Mouse (Mus musculus): ENCODE measurements around the gene Prg2. TPM values are rescaled to one million over a fixed set of nuclear protein-coding genes. Genes with fewer than 3 reads are reported as not detected.

Gene Prg2
- polyA plus RNA-seq, 1 experiment from 2014 or later: 1.0 TPM

GRCm38 (mm10) chr2:84956274-84956673, 24.0 kb upstream of the Prg2 start:
- Histone ChIP-seq H3K4me1 (ENCODE audit: control insufficient read depth, insufficient read depth, low read length) (no peaks in the 10 kb centered on the region), H3K36me3 (ENCODE audit: control insufficient read depth, insufficient read depth, low read length) (0 out of 2 replicates have a peak, but pooled peaks cover 3% of the 10 kb centered on the region), H3K9ac (ENCODE audit: low read depth, low read length) (no peak overlapping the region), H3K4me3 (ENCODE audit: low read length) (no peak overlapping the region), H3K9me3 (ENCODE audit: control insufficient read depth, low read length) (no peaks in the 10 kb centered on the region), H3K27ac (ENCODE audit: low read length) (no peak overlapping the region), H3K4me2 (ENCODE audit: low read depth, low read length) (no peak overlapping the region), H3K27me3 (replicated peaks; ENCODE audit: control insufficient read depth, insufficient read depth, low read length) (no peaks in the 10 kb centered on the region)
- peak; percentile 62; the same call in 1 of the 2 replicates for ATAC-seq
- 59% methylated on average over 5 of the region's 5 CpGs for WGBS

DNA sequence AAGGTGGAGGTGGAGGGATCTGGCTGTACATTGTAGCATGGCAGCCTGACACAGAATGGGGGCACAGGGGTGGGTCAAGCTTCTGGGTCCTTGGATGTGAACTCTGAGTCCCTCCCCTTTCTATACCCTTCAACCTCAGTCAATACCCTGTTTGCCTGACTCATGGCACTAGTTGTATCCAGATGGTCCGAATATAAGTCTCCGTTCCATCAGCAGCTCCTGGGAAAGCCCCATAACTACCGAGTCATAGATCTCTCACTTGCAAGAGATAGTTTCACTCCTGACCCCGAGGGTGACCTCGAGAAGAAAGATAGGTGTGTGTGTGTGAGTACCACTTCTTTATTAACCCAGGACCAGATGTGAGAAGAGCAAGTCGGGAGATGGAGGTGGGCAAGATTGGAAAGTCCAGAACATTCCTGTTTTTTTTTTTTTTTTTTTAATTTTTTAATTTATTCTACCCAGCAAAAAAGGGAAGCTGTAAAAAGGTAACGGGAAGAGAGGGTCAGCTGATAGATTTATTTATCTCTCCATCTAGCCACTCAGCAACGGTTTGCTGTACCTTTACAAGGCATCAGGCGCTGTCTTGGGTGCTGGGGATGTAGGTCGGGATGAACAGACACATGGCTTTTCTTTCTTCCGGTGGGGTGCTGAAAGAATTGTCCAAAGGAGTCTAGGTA, 21.5 kb upstream of the Prg2 start:
- H3K4me1 ChIP-seq (ENCODE audit: control insufficient read depth, insufficient read depth, low read length): no peaks in the 10 kb centered on the region
- ATAC-seq: no peak
- no peaks in the 10 kb centered on the region for H3K36me3 ChIP-seq (ENCODE audit: control insufficient read depth, insufficient read depth, low read length)
- no peaks in the 10 kb centered on the region for H3K27me3 ChIP-seq (replicated peaks; ENCODE audit: control insufficient read depth, insufficient read depth, low read length)
- H3K9ac ChIP-seq (ENCODE audit: low read depth, low read length): no peak overlapping the region
- H3K4me2 ChIP-seq (ENCODE audit: low read depth, low read length): no peak overlapping the region
- no peak overlapping the region for H3K4me3 ChIP-seq (ENCODE audit: low read length)
- no peaks in the 10 kb centered on the region for H3K9me3 ChIP-seq (ENCODE audit: control insufficient read depth, low read length)
- 92% methylated on average over 11 of the region's 11 CpGs for WGBS
- H3K27ac ChIP-seq (ENCODE audit: low read length): no peak overlapping the region

GRCm38 (mm10) chr2:84961300-84961699, 19.0 kb upstream of the Prg2 start:
- no peak overlapping the region for H3K4me3 ChIP-seq (ENCODE audit: low read length)
- H3K4me2 ChIP-seq (ENCODE audit: low read depth, low read length): no peak overlapping the region
- ATAC-seq: peak; percentile 58; the same call in 1 of the 2 replicates
- no peak overlapping the region for H3K9ac ChIP-seq (ENCODE audit: low read depth, low read length)
- no peaks in the 10 kb centered on the region for H3K27me3 ChIP-seq (replicated peaks; ENCODE audit: control insufficient read depth, insufficient read depth, low read length)
- no peaks in the 10 kb centered on the region for H3K9me3 ChIP-seq (ENCODE audit: control insufficient read depth, low read length)
- H3K4me1 ChIP-seq (ENCODE audit: control insufficient read depth, insufficient read depth, low read length): no peaks in the 10 kb centered on the region
- H3K36me3 ChIP-seq (ENCODE audit: control insufficient read depth, insufficient read depth, low read length): no peaks in the 10 kb centered on the region
- WGBS: 51% methylated on average over 2 of the region's 2 CpGs
- H3K27ac ChIP-seq (ENCODE audit: low read length): no peak overlapping the region

DNA sequence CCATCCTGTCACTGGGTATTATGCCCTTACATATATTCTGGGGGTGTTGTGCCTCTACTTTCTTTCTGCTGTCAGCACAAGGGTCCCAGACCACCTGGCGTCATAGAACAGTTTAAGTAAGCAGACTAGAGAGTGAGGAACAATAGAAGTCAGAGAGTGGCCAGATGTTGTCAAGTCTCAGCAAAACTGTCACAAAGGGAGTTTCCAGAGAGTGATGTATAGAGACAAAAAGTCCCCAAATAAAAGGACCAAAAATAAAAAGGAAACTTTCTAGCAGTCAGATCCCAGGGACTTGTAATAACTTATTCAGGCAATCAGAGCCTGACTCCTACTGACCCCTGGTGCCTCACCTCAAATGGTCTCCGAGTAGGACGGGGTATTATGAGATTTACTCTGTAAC, 18.4 kb upstream of the Prg2 start:
- Histone ChIP-seq H3K4me2 (ENCODE audit: low read depth, low read length) (no peak overlapping the region), H3K36me3 (ENCODE audit: control insufficient read depth, insufficient read depth, low read length) (no peaks in the 10 kb centered on the region), H3K4me3 (ENCODE audit: low read length) (no peak overlapping the region), H3K27me3 (replicated peaks; ENCODE audit: control insufficient read depth, insufficient read depth, low read length) (no peaks in the 10 kb centered on the region), H3K27ac (ENCODE audit: low read length) (no peak overlapping the region), H3K9me3 (ENCODE audit: control insufficient read depth, low read length) (no peaks in the 10 kb centered on the region), H3K4me1 (ENCODE audit: control insufficient read depth, insufficient read depth, low read length) (no peaks in the 10 kb centered on the region), H3K9ac (ENCODE audit: low read depth, low read length) (no peak overlapping the region)
- WGBS: 79% methylated on average over 3 of the region's 3 CpGs
- no peak for ATAC-seq

DNA sequence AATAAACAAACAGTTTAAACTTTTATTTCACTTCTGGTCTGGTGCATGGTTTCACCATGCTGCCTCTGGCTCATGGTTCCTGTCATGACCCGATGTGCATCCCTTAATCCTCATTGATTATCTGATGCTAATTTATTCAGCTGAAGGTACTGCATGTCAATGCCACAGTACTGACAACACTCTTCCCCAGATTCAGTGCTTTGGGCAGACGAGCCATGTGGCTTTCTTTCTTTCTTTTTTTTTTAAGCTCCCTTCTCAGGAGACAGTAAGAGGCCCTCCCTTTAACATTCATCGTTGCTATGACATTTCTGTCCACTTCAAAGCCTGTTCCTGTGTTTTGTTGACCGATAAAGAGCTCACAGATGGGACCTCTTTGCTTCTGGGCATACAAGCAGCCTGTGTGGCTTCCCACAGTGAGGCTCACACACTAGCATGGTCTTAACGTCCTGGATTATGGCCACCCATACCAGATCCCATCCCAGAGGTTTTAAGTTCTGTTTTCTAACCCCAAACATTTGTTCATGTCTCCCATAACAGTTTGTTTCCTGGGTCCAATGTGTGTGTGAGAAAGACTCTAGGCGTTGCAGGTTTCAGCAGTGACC, 17.3 kb upstream of the Prg2 start:
- H3K4me3 ChIP-seq (ENCODE audit: low read length): no peak overlapping the region
- H3K9me3 ChIP-seq (ENCODE audit: control insufficient read depth, low read length): no peaks in the 10 kb centered on the region
- no peaks in the 10 kb centered on the region for H3K27me3 ChIP-seq (replicated peaks; ENCODE audit: control insufficient read depth, insufficient read depth, low read length)
- no peak for ATAC-seq
- WGBS: 36% methylated on average over 6 of the region's 6 CpGs
- no peaks in the 10 kb centered on the region for H3K36me3 ChIP-seq (ENCODE audit: control insufficient read depth, insufficient read depth, low read length)
- no peak overlapping the region for H3K27ac ChIP-seq (ENCODE audit: low read length)
- no peaks in the 10 kb centered on the region for H3K4me1 ChIP-seq (ENCODE audit: control insufficient read depth, insufficient read depth, low read length)
- H3K4me2 ChIP-seq (ENCODE audit: low read depth, low read length): no peak overlapping the region
- H3K9ac ChIP-seq (ENCODE audit: low read depth, low read length): no peak overlapping the region

DNA sequence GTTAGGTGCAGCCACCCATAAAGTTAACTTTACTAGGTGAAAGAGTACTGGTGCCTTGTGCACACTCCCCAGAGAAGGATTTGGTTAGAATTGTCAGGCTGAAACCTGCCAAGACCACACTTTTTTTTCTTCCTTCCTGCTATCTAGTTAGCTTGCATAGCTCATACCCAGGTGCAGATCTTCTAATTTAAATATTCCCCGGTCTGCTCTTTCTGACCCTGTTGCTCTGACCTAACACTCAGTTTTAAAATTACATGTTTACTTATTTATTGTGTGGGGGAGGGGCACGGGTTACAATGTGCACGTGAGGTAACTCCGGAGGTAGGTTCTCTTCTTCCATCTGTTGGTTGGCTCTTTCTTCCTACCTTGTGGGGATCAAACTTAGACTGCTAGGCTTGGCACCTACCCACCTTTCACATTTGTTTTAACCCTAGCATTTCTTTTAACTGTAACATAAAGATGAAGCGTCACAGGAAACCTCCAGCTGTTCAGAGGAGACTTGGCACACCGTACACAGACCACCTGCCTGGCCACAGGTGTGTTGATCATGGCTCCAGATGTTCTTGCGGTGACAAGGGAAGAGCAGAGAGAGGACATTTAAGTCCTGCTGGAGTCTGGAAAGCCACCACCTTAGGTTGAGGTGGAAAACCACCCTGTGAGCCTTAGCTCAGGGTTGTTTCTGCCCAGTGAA, 16.0 kb upstream of the Prg2 start:
- Histone ChIP-seq H3K4me1 (ENCODE audit: control insufficient read depth, insufficient read depth, low read length) (no peaks in the 10 kb centered on the region), H3K9ac (ENCODE audit: low read depth, low read length) (no peak overlapping the region), H3K27me3 (replicated peaks; ENCODE audit: control insufficient read depth, insufficient read depth, low read length) (no peaks in the 10 kb centered on the region), H3K27ac (ENCODE audit: low read length) (no peak overlapping the region), H3K4me2 (ENCODE audit: low read depth, low read length) (no peak overlapping the region), H3K36me3 (ENCODE audit: control insufficient read depth, insufficient read depth, low read length) (no peaks in the 10 kb centered on the region), H3K9me3 (ENCODE audit: control insufficient read depth, low read length) (no peaks in the 10 kb centered on the region), H3K4me3 (ENCODE audit: low read length) (no peak overlapping the region)
- WGBS: 84% methylated on average over 7 of the region's 7 CpGs
- ATAC-seq: no peak

DNA sequence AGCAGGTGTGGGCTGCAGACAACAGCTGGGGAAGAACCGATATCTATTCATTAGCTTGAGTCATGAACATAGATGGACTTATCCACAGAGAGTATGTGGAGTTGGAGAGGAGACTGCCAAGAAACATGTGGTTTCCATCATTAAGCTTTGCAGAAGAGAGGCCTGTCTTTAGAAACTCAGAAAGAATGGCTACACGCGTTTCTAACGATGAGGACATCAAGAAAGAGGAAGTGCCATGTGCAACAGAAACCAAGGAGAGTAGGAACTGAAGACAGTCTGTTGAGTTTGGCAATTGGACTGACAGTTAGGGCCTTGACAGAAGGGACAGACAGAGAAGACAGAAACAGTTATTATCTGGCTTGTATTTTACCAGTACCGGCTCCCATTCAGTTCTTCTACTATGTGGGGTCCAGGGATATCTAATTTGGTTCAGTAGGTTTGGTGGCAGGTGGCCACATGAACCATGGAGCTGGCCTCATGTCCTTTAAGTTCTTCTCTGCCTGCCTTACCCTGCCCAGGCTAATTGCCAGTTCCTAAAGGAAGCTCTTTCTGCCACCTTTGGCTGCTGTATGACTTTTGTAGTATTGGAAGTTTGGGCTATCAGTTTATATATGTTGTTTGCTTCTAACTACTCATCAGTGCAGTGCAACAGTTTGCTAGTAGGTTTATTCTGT, 12.8 kb upstream of the Prg2 start:
- H3K4me2 ChIP-seq (ENCODE audit: low read depth, low read length): no peak overlapping the region
- no peak for ATAC-seq
- H3K27me3 ChIP-seq (replicated peaks; ENCODE audit: control insufficient read depth, insufficient read depth, low read length): no peaks in the 10 kb centered on the region
- 86% methylated on average over 5 of the region's 5 CpGs for WGBS
- no peaks in the 10 kb centered on the region for H3K36me3 ChIP-seq (ENCODE audit: control insufficient read depth, insufficient read depth, low read length)
- H3K27ac ChIP-seq (ENCODE audit: low read length): no peak overlapping the region
- no peaks in the 10 kb centered on the region for H3K9me3 ChIP-seq (ENCODE audit: control insufficient read depth, low read length)
- no peak overlapping the region for H3K9ac ChIP-seq (ENCODE audit: low read depth, low read length)
- H3K4me1 ChIP-seq (ENCODE audit: control insufficient read depth, insufficient read depth, low read length): no peaks in the 10 kb centered on the region
- no peak overlapping the region for H3K4me3 ChIP-seq (ENCODE audit: low read length)

DNA sequence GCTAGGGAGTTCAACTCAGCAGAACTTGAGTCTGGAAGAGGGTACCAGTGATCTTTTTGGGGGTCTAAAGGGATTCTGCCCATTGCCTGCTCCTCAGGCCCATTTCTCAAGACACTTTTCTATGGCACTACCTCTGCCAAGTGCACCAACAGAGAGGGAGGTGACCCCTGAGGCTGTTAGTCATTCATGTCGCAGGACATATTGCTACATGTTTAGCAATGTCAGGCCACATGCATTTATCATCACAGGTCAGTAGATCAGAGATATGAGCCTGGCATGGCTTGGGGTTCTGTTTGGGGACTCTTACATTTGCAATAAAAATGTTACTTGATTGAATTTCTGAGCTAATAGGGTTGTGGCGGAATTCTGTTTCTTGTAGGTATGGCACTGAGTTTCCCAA, 4.7 kb upstream of the Prg2 start:
- no peaks in the 10 kb centered on the region for H3K4me1 ChIP-seq (ENCODE audit: control insufficient read depth, insufficient read depth, low read length)
- H3K27me3 ChIP-seq (replicated peaks; ENCODE audit: control insufficient read depth, insufficient read depth, low read length): no peaks in the 10 kb centered on the region
- no peak overlapping the region for H3K4me2 ChIP-seq (ENCODE audit: low read depth, low read length)
- no peak overlapping the region for H3K27ac ChIP-seq (ENCODE audit: low read length)
- no peak overlapping the region for H3K9ac ChIP-seq (ENCODE audit: low read depth, low read length)
- no peak for ATAC-seq
- H3K36me3 ChIP-seq (ENCODE audit: control insufficient read depth, insufficient read depth, low read length): no peaks in the 10 kb centered on the region
- 81% methylated on average over 2 of the region's 2 CpGs for WGBS
- H3K9me3 ChIP-seq (ENCODE audit: control insufficient read depth, low read length): no peaks in the 10 kb centered on the region
- H3K4me3 ChIP-seq (ENCODE audit: low read length): no peak overlapping the region

DNA sequence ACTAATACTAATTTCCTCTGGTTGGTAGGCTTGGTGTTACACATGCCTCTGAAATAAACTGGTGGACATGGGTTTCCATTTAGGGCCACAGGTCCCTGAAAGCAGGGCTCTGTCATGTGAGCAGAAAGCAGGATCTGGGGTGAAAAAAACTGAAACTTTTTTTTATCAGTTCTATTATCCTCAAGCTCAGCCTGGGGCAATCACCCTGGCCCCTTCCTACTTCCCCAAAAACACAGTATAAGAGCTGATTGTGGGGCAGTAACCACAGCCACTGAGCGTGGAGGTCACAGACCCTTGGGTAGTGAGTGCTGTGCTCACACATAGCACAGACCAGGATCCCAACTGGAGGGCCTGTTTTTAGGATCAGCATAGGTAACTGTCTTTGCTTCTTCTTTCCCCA, 7.7 kb downstream of the Prg2 start, which contains the start of gene Prg3:
TSS of gene Prg3 (plus strand) at position 286 of the 400 bp plus-strand sequence.
- no peaks in the 10 kb centered on the region for H3K4me1 ChIP-seq (ENCODE audit: control insufficient read depth, insufficient read depth, low read length)
- H3K27ac ChIP-seq (ENCODE audit: low read length): no peak within 1 kb of the TSS
- no peak within 1 kb of the TSS for H3K4me2 ChIP-seq (ENCODE audit: low read depth, low read length)
- no peak within 1 kb of the TSS for H3K9ac ChIP-seq (ENCODE audit: low read depth, low read length)
- no peaks in the 10 kb centered on the region for H3K27me3 ChIP-seq (replicated peaks; ENCODE audit: control insufficient read depth, insufficient read depth, low read length)
- 75% methylated on average over 1 of the region's 1 CpGs for WGBS
- H3K36me3 ChIP-seq (ENCODE audit: control insufficient read depth, insufficient read depth, low read length): no peaks in the 10 kb centered on the region
- no peaks in the 10 kb centered on the region for H3K9me3 ChIP-seq (ENCODE audit: control insufficient read depth, low read length)
- H3K4me3 ChIP-seq (ENCODE audit: low read length): no peak within 1 kb of the TSS
- no peak for ATAC-seq

Measured in intestine, embryonic 16.5 days (tissue).